Mouse (Mus musculus): ENCODE measurements around the gene Bnip3. TPM values are rescaled to one million over a fixed set of nuclear protein-coding genes. Genes with fewer than 3 reads are reported as not detected.

Bnip3 gene
- total RNA-seq, 2 experiments from 2014 or later, result 103 to 104 TPM

DNA sequence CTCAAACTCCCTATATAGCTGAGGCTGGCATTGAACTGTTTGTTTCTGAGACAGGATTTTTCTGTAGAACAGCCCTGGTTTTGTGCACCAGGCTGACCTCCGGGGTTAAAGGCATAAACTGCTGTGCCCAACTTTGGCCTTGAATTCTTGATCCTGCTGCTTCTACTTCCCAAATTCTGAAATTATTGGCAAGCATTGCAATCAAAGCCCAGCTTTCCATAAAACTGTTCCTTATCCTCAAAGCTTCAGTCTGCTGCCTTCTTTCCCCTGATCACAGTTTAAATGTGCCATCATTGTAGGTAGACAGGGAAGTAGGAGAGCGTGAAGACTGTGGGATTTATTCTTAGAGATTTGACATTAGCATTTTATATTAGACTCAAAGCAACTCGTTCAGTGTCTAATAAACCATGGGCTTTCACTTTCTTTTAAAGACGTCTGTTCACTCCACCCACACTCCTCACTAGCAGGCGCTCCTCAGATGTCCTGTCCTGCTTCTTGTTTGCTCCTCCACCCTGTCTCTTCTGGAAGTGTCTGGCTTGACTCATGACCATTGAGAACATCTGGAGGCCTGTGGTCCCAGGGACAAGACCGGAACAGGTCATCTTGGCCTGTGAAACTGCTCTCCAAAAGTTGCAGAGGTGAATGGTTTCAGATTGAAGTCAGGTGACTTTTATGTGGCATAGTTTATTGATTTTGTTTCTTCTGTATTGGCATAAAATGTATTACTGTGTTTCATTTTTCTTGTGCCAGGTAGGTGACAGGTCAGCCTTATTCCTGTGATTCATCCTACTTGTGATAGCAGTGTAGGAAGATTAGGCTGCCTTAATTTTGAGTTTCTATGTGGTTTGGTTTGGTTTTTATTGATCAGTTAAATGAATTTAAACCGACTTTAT is 61.0 kb downstream of the Bnip3 start:
- intact Hi-C loops (cut with DNase I), result no loop called here
- no peak for DNase-seq (ENCODE audit: extremely low spot score in 1 of 2, low spot score in 2 of 2)

DNA sequence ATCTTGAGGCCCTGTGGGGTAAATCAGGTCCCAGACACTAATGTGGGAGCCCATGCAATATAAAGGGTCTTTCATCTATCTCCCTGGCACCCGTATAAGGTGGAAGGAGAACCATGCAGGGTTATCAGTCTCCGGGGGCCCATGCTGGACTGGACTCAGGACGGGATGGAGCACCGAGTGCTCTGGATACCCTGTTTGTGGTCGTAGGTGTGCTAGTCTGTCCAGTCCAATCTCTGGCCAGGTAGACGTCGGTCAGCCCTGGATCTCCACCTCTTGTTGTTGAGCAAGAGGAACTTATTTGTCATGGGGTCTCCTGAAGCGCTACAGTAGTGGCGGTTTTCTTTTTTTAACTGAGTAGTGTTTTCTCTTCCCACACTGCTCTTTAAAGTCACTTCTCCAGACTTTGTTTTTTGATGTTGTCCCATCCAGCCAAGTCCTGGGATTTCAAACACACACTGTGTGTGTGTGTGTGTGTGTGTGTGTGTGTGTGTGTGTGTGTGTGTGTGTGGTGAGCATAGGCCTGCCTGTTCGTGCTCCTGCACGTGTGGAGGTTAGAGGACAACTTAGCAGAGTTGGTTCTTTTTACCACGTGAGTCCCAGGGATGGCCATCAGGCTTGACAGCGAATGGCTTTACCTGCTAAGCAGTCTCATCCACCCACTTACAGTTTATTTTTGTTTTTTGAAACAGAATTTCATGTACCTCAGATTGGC is 61.8 kb downstream of the Bnip3 start:
- no peak for DNase-seq (ENCODE audit: extremely low spot score in 1 of 2, low spot score in 2 of 2)

DNA sequence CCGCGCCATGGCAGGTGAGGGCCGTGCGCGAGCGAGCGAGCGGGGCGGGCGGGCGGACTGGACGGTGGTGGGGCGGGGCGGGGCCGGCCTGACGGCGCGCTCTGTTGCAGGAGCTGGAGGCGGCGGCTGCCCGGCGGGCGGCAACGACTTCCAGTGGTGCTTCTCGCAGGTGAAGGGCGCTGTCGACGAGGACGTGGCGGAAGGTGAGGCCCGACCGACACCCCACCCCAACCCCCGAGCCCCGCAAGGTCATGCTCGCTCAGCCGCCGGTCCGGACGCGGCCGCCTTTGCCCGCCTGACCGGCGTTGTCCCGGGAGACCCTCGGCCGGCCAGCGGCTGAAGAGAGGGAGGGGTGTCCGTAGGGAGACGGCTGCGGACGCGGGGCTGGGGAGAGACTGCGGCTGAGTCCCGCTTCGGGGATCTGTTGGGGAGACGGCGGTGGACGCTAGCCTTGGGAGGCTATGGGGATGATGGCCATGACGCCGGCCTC is 62.8 kb downstream of the Bnip3 start:
- intact Hi-C loops (cut with DNase I), result no loop called here
- peak in 1 of 2 experiments; percentile 82 for DNase-seq (ENCODE audit: extremely low spot score in 1 of 2, low spot score in 2 of 2)

More for the DNA sequence above, 61.8 kb downstream of the Bnip3 start:
- intact Hi-C loops (cut with DNase I), result no loop called here

DNA sequence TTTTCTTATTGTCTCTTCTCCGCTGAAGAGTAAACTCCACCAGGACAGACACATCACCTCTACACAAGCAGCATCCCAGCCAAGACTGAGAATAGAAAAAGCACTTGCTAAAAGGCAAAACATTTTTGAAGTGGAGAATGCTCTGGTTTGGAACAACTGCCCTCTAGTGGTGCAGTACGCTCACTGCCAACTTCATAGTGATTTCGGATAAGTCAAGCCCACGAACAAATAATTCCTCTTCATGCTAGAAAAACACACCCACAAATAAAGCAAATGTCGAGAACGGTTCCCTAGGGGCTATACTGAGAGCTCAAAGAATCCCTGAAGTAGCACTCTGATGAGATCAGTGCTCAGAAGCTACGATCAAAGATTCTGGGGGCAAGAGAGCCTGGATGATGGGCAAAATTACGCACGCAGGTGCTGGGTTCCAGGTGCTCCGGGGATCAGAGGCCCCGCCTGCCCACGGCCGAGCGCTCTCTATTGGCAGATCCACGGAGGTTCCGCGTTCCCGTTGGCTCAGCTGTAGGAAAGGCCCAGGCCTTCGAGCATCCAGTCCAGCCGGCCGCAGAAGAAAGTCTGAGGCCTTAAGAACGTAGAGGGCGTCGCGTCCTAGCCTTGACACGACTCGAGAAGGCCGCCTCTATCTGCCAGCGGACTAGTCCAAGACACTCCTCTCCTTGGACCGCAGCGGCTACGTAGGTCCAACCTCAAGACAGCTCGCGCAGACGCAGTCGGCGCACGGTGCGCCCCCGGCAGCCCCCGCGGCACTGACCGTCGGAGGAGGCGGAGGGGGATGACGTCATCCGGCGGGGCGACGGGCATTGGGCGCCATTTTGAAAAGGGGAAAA is 63.6 kb downstream of the Bnip3 start, which contains the start of the genes Ppp2r2d and Mapk1ip1:
Gene Ppp2r2d (plus strand): TSS at position 536 of the 848 bp plus-strand sequence.
Gene Mapk1ip1 (minus strand): TSS at position 730 of the 848 bp plus-strand sequence.
- intact Hi-C loops (cut with DNase I), result no loop called here
- peak; percentile 93 to 99 for DNase-seq (ENCODE audit: extremely low spot score in 1 of 2, low spot score in 2 of 2)

DNA sequence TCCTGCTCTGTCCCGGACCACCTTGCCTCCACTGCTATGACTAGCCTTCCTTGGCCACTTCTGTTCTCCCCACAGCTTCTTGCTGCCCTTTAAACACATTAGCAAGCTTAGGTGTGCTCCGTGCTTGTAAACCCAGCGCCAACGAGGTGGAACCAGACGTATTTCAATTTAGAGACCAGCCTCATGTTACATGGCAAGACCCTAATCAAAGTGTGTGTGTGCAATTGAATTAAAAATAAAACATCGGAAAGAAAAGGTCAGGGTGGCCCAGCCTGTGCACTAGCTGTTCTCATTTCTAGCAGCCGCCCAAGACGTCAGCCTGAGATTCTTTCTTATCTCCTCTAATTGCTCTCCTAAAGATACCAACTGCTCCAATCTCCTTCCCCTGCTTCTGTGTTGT is 64.2 kb downstream of the Bnip3 start:
- intact Hi-C loops (cut with DNase I), result no loop called here
- no peak for DNase-seq (ENCODE audit: extremely low spot score in 1 of 2, low spot score in 2 of 2)

DNA sequence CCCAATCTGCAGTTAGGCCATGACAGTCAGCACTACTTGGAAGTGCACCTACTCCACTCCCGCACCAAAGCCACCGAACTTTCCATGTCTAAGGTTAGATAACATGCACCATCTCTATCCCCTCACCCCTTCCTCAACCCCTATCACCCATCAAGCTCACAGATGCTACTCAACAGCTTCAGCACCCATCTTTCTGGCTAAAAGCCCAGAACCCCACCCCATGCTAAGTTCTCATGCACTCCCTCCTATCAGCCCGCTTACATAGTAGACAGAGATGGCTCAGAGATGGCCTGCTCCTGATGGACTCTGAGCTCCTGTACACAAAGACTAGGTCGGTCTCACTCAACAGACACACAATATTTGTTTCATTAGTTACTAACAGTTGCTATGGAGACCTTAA is 65.9 kb downstream of the Bnip3 start:
- intact Hi-C loops (cut with DNase I), result loop anchor here (5.0 kb wide), 1 partner anchor 79 kb away; no protein-coding TSS in a partner anchor

DNA sequence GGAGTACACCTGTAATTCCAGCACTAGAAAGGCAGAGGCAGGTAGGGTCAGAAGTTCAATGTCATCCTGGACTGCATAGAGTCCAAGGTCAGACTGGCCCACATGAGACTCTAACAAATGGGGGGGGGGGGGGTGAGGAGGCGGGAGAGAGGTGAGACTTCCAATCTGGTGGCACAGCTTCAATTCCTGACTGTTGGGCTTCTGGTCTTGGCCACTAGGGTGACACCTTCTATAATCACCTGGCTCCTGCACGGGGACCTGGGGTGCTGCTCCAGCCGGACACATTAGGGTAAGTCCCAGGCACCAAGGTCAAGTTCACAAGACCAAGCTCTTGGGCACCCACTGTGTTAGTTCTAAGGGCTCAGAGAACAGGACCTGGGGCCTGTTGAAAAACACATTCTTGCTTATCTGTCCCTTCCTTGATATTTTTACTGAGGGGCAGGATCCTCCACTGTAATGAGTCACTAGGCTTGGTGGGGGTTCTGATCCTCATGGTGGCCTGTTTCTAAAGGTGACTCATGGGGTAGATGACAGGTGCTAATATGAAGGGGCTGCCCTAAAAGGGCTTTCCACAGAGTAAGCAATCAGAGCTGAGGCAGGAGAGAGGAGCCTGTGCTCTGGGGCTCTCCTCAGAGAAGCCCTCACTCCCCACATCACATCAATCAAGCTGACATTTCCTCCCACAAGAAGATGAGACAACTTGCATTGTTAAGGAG is 67.7 kb downstream of the Bnip3 start:
- DNase-seq (ENCODE audit: extremely low spot score in 1 of 2, low spot score in 2 of 2), result no peak
- intact Hi-C loops (cut with DNase I), result loop anchor here (5.0 kb wide), 1 partner anchor 81 kb away; no protein-coding TSS in a partner anchor

More for the DNA sequence above, 65.9 kb downstream of the Bnip3 start:
- DNase-seq (ENCODE audit: extremely low spot score in 1 of 2, low spot score in 2 of 2), result no peak

Other genes starting within 250 kb of the Bnip3 start
- 10 to 100 TPM; 92.2 to 92.6 TPM for gene Ppp2r2d, start 63.4 kb downstream of the Bnip3 start, total RNA-seq (2021)
- 10 to 100 TPM; 31.2 to 32.1 TPM for gene Mapk1ip1, start 63.2 kb downstream of the Bnip3 start, total RNA-seq (2021)
- 10 to 100 TPM; 40.9 to 43.6 TPM for gene Jakmip3, start 31.2 kb upstream of the Bnip3 start, total RNA-seq (2021)
- 100 to 1,000 TPM; 119 to 126 TPM for gene Dpysl4, start 176.5 kb upstream of the Bnip3 start, total RNA-seq (2021)

Measured in left cerebral cortex, postnatal 10 days (tissue).